Mouse (Mus musculus): ENCODE measurements around the gene Oog4. TPM values are rescaled to one million over a fixed set of nuclear protein-coding genes. Genes with fewer than 3 reads are reported as not detected.
"Not testable (repeated sequence)": the region's sequence is repeated elsewhere in the genome, so short reads cannot be mapped to it uniquely, and the experiment has no call there.

The Oog4 gene
- polyA plus RNA-seq (2014; fragmentation: Nextera tagmentation; extraction: Ambion mirVana) = not detected in 2 replicates

- 87% methylated on average over 3 of the region's 3 CpGs for WGBS
- Histone ChIP-seq H3K4me2 (ENCODE audit: low read depth, low read length, severe bottlenecking) (no peak within 1 kb of the TSS), H3K36me3 (ENCODE audit: control insufficient read depth, insufficient read depth, low read length) (no peaks in the 10 kb centered on the region), H3K4me3 (ENCODE audit: low read depth, low read length) (no peak within 1 kb of the TSS), H3K4me1 (replicated peaks; ENCODE audit: control insufficient read depth, insufficient read depth, low read length) (no peaks in the 10 kb centered on the region), H3K27ac (ENCODE audit: low read depth, low read length) (no peak within 1 kb of the TSS), H3K27me3 (ENCODE audit: control insufficient read depth, insufficient read depth, low read length) (no peaks in the 10 kb centered on the region), H3K9ac (ENCODE audit: low read length) (no peak within 1 kb of the TSS), H3K9me3 (ENCODE audit: control insufficient read depth, low read length) (no peaks in the 10 kb centered on the region)
- DNase-seq (ENCODE audit: low spot score) = no peak
- ATAC-seq (replicated peaks; ENCODE audit: low FRiP score) = no peak
Observed at GRCm38 (mm10) chr4:143450224-143450623, at the start of gene Oog4. Oog4 (minus strand) TSS chr4:143450324.

DNA sequence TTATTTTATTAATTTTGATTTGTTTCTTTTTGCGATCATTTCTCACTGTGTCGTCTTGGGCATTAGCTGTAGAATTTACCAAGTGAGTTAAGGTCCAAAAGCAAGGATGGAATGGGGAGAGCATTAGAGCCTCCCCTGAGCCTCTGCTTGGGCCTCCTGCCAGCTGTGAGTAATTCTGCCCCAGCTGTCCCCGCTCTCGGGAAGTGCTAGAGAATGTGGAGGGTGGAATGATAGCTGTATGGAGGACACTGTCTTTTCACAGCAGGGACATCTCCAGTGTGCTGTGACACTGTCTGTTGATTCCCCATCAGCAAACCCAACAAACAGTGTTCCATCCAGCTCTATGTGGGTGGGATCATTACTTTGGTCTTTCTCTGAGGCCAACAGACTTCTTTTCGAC is 23.4 kb downstream of the Oog4 start:
- H3K9me3 ChIP-seq (ENCODE audit: control insufficient read depth, low read length); ATAC-seq (replicated peaks; ENCODE audit: low FRiP score); DNase-seq (ENCODE audit: low spot score); H3K27ac ChIP-seq (ENCODE audit: low read depth, low read length); H3K4me3 ChIP-seq (ENCODE audit: low read depth, low read length); H3K27me3 ChIP-seq (ENCODE audit: control insufficient read depth, insufficient read depth, low read length); H3K36me3 ChIP-seq (ENCODE audit: control insufficient read depth, insufficient read depth, low read length); H3K9ac ChIP-seq (ENCODE audit: low read length); H3K4me1 ChIP-seq (replicated peaks; ENCODE audit: control insufficient read depth, insufficient read depth, low read length); H3K4me2 ChIP-seq (ENCODE audit: low read depth, low read length, severe bottlenecking): not testable (repeated sequence)
- WGBS = 86% methylated on average over 5 of the region's 5 CpGs

DNA sequence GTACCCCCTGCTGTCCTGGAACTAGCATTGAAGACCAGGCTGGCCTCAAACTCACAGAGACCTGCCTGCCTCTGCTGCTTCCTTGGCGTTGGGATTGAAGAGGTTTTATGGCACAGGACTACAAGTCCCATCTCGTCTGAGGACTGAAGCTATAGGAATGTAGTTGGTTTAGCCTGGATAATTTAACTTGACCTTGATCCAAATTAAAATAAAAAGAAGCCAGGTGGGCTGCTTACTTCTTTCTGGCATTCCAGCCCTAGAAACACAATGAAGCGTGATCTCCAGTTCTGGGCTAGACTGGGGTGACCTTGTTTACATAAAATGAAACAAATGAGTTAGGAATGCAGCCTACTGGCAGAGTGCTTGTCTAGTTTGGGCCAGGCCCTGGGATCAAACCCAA is 36.0 kb downstream of the Oog4 start:
- H3K9ac ChIP-seq (ENCODE audit: low read length) = no peak overlapping the region
- no peaks in the 10 kb centered on the region for H3K4me1 ChIP-seq (replicated peaks; ENCODE audit: control insufficient read depth, insufficient read depth, low read length)
- peaks cover 4% of the 10 kb centered on the region; the same call in 1 of the 2 replicates for H3K9me3 ChIP-seq (ENCODE audit: control insufficient read depth, low read length)
- DNase-seq (ENCODE audit: low spot score) (no peak), ATAC-seq (replicated peaks; ENCODE audit: low FRiP score) (no peak)
- no peak overlapping the region for H3K27ac ChIP-seq (ENCODE audit: low read depth, low read length)
- no peaks in the 10 kb centered on the region for H3K27me3 ChIP-seq (ENCODE audit: control insufficient read depth, insufficient read depth, low read length)
- H3K4me3 ChIP-seq (ENCODE audit: low read depth, low read length) = no peak overlapping the region
- 90% methylated on average over 3 of the region's 3 CpGs for WGBS
- H3K36me3 ChIP-seq (ENCODE audit: control insufficient read depth, insufficient read depth, low read length) = peaks cover 17% of the 10 kb centered on the region
- no peak overlapping the region for H3K4me2 ChIP-seq (ENCODE audit: low read depth, low read length, severe bottlenecking)

GRCm38 (mm10) chr4:143413621-143414020 is 36.5 kb downstream of the Oog4 start:
- DNase-seq (ENCODE audit: low spot score) = peak; percentile 3

DNA sequence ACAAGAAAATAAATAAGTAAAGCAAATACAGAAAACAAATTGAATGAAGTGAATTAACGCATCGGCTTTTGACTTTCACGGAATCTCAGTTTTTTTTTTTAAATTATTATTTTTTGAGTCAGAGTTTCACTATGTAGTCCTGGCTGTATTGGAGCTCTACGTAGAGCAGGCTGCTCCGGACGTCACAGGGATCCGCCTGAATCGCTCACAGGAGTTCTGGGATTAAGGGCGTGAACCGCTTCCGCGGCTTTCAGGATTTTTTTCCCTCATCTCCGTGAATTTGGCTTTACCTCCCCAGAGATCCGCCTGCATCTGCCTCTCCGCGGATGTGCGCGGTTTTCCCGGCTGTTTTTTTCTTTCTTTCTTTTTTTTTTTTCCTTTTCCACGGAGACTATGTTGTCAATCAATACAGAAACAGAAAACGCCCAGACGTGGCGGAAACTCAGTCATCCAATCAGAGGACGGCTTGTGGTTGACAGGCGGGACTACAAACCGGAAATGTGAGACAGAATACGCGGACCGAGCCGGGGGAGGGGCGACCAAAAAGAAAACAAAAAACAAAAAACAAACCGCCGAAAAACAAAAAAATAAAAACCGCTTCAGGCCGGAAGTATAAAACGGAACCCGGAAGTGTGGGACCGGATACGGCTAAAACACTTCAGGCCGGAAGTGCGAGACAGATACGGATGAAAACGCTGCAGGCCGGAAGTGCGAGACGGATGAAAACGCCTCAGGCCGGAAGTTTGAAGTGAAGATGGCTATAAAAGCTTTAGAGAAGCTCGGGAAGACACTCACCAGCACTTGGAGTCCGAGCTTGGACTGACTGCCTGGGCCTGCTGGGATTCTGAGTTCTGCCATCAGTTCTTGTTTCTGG is 37.7 kb downstream of the Oog4 start, which contains the start of gene Pramef8:
Gene Pramef8, plus strand, starts transcription at position 208 of the 874 bp plus-strand sequence.
- Histone ChIP-seq H3K9ac (ENCODE audit: low read length) (peak within 1 kb of the TSS; percentile 63), H3K9me3 (ENCODE audit: control insufficient read depth, low read length) (peaks cover 4% of the 10 kb centered on the region; the same call in 1 of the 2 replicates), H3K4me3 (ENCODE audit: low read depth, low read length) (peak within 1 kb of the TSS; percentile 51), H3K27me3 (ENCODE audit: control insufficient read depth, insufficient read depth, low read length) (no peaks in the 10 kb centered on the region), H3K36me3 (ENCODE audit: control insufficient read depth, insufficient read depth, low read length) (peaks cover 2% of the 10 kb centered on the region), H3K27ac (ENCODE audit: low read depth, low read length) (peak within 1 kb of the TSS; percentile 68), H3K4me2 (ENCODE audit: low read depth, low read length, severe bottlenecking) (peak within 1 kb of the TSS; percentile 51), H3K4me1 (replicated peaks; ENCODE audit: control insufficient read depth, insufficient read depth, low read length) (no peaks in the 10 kb centered on the region)
- peak; percentile 90 for DNase-seq (ENCODE audit: low spot score)
- WGBS = under 1% methylated on average over 50 of the region's 50 CpGs
- peak; percentile 96 for ATAC-seq (replicated peaks; ENCODE audit: low FRiP score)

More at GRCm38 (mm10) chr4:143413621-143414020, 36.5 kb downstream of the Oog4 start:
- Histone ChIP-seq H3K36me3 (ENCODE audit: control insufficient read depth, insufficient read depth, low read length) (peaks cover 13% of the 10 kb centered on the region), H3K4me1 (replicated peaks; ENCODE audit: control insufficient read depth, insufficient read depth, low read length) (no peaks in the 10 kb centered on the region), H3K27me3 (ENCODE audit: control insufficient read depth, insufficient read depth, low read length) (no peaks in the 10 kb centered on the region), H3K4me3 (ENCODE audit: low read depth, low read length) (no peak overlapping the region), H3K27ac (ENCODE audit: low read depth, low read length) (no peak overlapping the region), H3K9ac (ENCODE audit: low read length) (no peak overlapping the region), H3K4me2 (ENCODE audit: low read depth, low read length, severe bottlenecking) (no peak overlapping the region), H3K9me3 (ENCODE audit: control insufficient read depth, low read length) (peaks cover 4% of the 10 kb centered on the region; the same call in 1 of the 2 replicates)
- 90% methylated on average over 1 of the region's 1 CpGs for WGBS
- ATAC-seq (replicated peaks; ENCODE audit: low FRiP score) = no peak

- WGBS = 69% methylated on average over 5 of the region's 5 CpGs
- Histone ChIP-seq H3K4me1 (replicated peaks; ENCODE audit: control insufficient read depth, insufficient read depth, low read length) (no peaks in the 10 kb centered on the region), H3K9ac (ENCODE audit: low read length) (peak overlapping the region; percentile 63; the same call in 1 of the 2 replicates), H3K27ac (ENCODE audit: low read depth, low read length) (no peak overlapping the region), H3K4me2 (ENCODE audit: low read depth, low read length, severe bottlenecking) (peak overlapping the region; percentile 51), H3K27me3 (ENCODE audit: control insufficient read depth, insufficient read depth, low read length) (no peaks in the 10 kb centered on the region), H3K4me3 (ENCODE audit: low read depth, low read length) (peak overlapping the region; percentile 51), H3K9me3 (ENCODE audit: control insufficient read depth, low read length) (peaks cover 4% of the 10 kb centered on the region; the same call in 1 of the 2 replicates), H3K36me3 (ENCODE audit: control insufficient read depth, insufficient read depth, low read length) (no peaks in the 10 kb centered on the region; the same call in none of the 2 replicates)
- ATAC-seq (replicated peaks; ENCODE audit: low FRiP score) (peak; percentile 27; the same call in 1 of the 2 replicates), DNase-seq (ENCODE audit: low spot score) (no peak)
Observed at GRCm38 (mm10) chr4:143411566-143412218, 38.4 kb downstream of the Oog4 start.

DNA sequence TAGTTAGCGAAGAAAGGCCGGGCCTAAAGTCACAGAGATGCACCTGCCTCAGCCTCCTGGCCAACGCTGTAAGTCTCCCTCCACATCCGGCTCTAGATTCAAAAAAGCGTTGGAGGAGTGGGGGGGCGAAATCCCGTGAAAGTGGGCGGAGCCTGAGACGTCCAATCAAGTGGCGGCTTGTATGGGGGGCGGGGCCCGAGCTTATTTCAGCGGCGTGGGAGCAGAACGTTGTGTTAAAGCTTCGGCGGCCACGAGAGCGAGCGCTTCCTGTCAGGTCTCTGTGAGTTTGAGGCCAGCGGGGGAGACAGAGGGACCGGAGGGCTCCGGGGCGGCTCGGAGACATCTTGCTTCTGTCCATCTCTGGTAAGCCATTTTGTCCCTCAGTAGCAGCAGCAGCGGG is 55.9 kb downstream of the Oog4 start, which contains the start of gene Pramel1:
Gene Pramel1, plus strand, starts transcription at position 248 of the 400 bp plus-strand sequence.
- no peak within 1 kb of the TSS for H3K27ac ChIP-seq (ENCODE audit: low read depth, low read length)
- DNase-seq (ENCODE audit: low spot score) = no peak
- ATAC-seq (replicated peaks; ENCODE audit: low FRiP score) = no peak
- no peaks in the 10 kb centered on the region for H3K36me3 ChIP-seq (ENCODE audit: control insufficient read depth, insufficient read depth, low read length)
- no peak within 1 kb of the TSS for H3K4me2 ChIP-seq (ENCODE audit: low read depth, low read length, severe bottlenecking)
- H3K4me3 ChIP-seq (ENCODE audit: low read depth, low read length) = no peak within 1 kb of the TSS
- H3K9me3 ChIP-seq (ENCODE audit: control insufficient read depth, low read length) = no peaks in the 10 kb centered on the region; the same call in 1 of the 2 replicates
- WGBS = 82% methylated on average over 26 of the region's 26 CpGs
- no peaks in the 10 kb centered on the region for H3K27me3 ChIP-seq (ENCODE audit: control insufficient read depth, insufficient read depth, low read length)
- no peak within 1 kb of the TSS for H3K9ac ChIP-seq (ENCODE audit: low read length)
- no peaks in the 10 kb centered on the region for H3K4me1 ChIP-seq (replicated peaks; ENCODE audit: control insufficient read depth, insufficient read depth, low read length)

GRCm38 (mm10) chr4:143388955-143389702 is 61.0 kb downstream of the Oog4 start:
- no peaks in the 10 kb centered on the region for H3K36me3 ChIP-seq (ENCODE audit: control insufficient read depth, insufficient read depth, low read length)
- no peaks in the 10 kb centered on the region for H3K4me1 ChIP-seq (replicated peaks; ENCODE audit: control insufficient read depth, insufficient read depth, low read length)
- 9% methylated on average over 33 of the region's 43 CpGs for WGBS
- DNase-seq (ENCODE audit: low spot score) (peak; percentile 88), ATAC-seq (replicated peaks; ENCODE audit: low FRiP score) (peak; percentile 89)
- H3K9ac ChIP-seq (ENCODE audit: low read length) = peak overlapping the region; percentile 44
- H3K27ac ChIP-seq (ENCODE audit: low read depth, low read length) = no peak overlapping the region
- H3K9me3 ChIP-seq (ENCODE audit: control insufficient read depth, low read length) = no peaks in the 10 kb centered on the region; the same call in 1 of the 2 replicates
- no peaks in the 10 kb centered on the region for H3K27me3 ChIP-seq (ENCODE audit: control insufficient read depth, insufficient read depth, low read length)
- peak overlapping the region; percentile 45 for H3K4me2 ChIP-seq (ENCODE audit: low read depth, low read length, severe bottlenecking)
- H3K4me3 ChIP-seq (ENCODE audit: low read depth, low read length) = peak overlapping the region; percentile 24; the same call in 1 of the 2 replicates
